Mouse (Mus musculus) heart, embryonic 10.5 days (tissue): ENCODE data around the gene Tollip. TPM values are rescaled to one million over a fixed set of nuclear protein-coding genes. Genes with fewer than 3 reads are reported as not detected.

Source experiments
- DNase-seq: peaks from one replicate; pipeline ENCODE4 v3.0.0-alpha.2; 2017; ENCODE audit warnings: low spot score
- H3K27ac ChIP-seq: fragments of 300-500 bp; sonication (generic); 2 replicates; pipeline ENCODE4 v1.5.1; 2016; ENCODE audit warnings: mild to moderate bottlenecking
- H3K27me3 ChIP-seq: fragments of 300-500 bp; sonication (generic); 2 replicates; pipeline ENCODE4 v1.6.1; 2016; ENCODE audit warnings: mild to moderate bottlenecking; ENCODE audit not compliant: poor library complexity, insufficient read depth, severe bottlenecking
- H3K36me3 ChIP-seq: fragments of 300-500 bp; sonication (generic); 2 replicates; pipeline ENCODE4 v1.6.1; 2016; ENCODE audit warnings: mild to moderate bottlenecking, moderate library complexity
- H3K4me1 ChIP-seq: fragments of 300-500 bp; sonication (generic); 2 replicates; pipeline ENCODE4 v1.6.1; 2016; ENCODE audit warnings: mild to moderate bottlenecking
- H3K4me3 ChIP-seq: fragments of 300-500 bp; sonication (generic); 2 replicates; pipeline ENCODE4 v1.5.1; 2016; ENCODE audit warnings: mild to moderate bottlenecking, moderate library complexity
- H3K9me3 ChIP-seq: fragments of 300-500 bp; sonication (generic); 2 replicates; pipeline ENCODE4 v1.6.1; 2016; ENCODE audit warnings: mild to moderate bottlenecking, moderate library complexity
- WGBS: fragments of 180-500 bp; shearing (Covaris S2); methylation state at CpG from one replicate; pipeline ENCODE4 v1.1.7; 2016; 5-methylcytosine and 5-hydroxymethylcytosine counted together
- polyA plus RNA-seq: library from polyadenylated mRNA; unstranded; fragments of >200 nt; fragmentation: Nextera tagmentation; extraction: Ambion mirVana; gene quantifications from 2 replicates; pipeline ENCODE4 v1.2.1, GENCODE M21; 2016

The Tollip gene
- polyA plus RNA-seq = 39.6 and 45.1 TPM in 2 replicates

DNA sequence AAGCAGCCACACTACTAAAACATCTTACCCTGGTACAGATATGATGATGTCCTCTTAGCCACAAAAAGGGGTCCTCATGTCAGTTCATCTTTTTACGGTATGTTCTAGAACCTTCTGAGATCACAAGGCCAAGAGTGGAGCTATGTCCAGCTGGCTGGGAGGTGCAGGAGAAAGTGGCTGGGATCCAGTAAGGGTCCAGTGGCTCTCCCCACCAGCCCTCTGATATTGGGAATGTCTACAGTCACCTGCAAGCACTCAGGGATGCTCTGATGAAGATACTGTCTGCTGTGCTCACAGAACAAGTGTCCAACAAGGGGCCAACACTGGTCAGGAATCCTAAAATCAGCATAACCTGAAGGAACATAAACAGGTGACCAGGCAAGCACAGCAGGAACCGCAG lies at the start of gene Tollip:
Tollip (minus strand) TSS at position 101 of the 400 bp plus-strand sequence.
- Histone ChIP-seq H3K4me3 (no peak within 1 kb of the TSS), H3K36me3 (no peaks in the 10 kb centered on the region), H3K4me1 (no peaks in the 10 kb centered on the region), H3K9me3 (no peaks in the 10 kb centered on the region), H3K27ac (no peak within 1 kb of the TSS), H3K27me3 (0 out of 2 replicates have a peak, but pooled peaks cover under 1% of the 10 kb centered on the region)
- DNase-seq = no peak
- WGBS = 85% methylated on average over 2 of the region's 2 CpGs

DNA sequence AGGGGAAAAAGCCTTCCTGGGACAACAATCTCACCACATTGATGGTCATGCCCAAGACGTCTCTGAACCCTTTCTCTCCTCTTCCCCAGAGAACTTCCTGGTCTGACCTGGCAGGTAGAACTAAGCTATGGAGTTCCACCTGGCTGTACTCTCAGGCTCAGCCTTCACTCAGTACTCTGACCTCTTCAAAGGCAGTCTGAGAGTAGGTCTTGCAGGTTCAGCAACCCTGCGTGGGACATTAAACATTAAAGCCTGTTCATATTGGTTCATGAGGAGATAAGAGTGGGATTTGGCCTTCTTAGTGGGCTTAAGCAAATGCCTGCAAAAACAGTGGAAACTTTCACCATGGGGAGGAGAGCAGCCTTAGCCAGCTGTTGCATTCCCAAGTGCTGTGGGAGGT lies 48.0 kb upstream of the Tollip start:
- H3K9me3 ChIP-seq = no peaks in the 10 kb centered on the region
- H3K4me1 ChIP-seq = no peaks in the 10 kb centered on the region
- 73% methylated on average over 2 of the region's 2 CpGs for WGBS
- no peaks in the 10 kb centered on the region for H3K36me3 ChIP-seq
- no peak for DNase-seq
- H3K27me3 ChIP-seq = peaks cover 8% of the 10 kb centered on the region; the same call in 1 of the 2 replicates
- H3K27ac ChIP-seq = no peak overlapping the region
- no peak overlapping the region for H3K4me3 ChIP-seq

- DNase-seq = no peak
- Histone ChIP-seq H3K4me3 (no peak overlapping the region), H3K4me1 (no peaks in the 10 kb centered on the region), H3K27ac (no peak overlapping the region), H3K9me3 (no peaks in the 10 kb centered on the region), H3K36me3 (no peaks in the 10 kb centered on the region), H3K27me3 (no peaks in the 10 kb centered on the region)
- 96% methylated on average over 3 of the region's 3 CpGs for WGBS
Observed at GRCm38 (mm10) chr7:141962521-141962920, 44.2 kb upstream of the Tollip start.

DNA sequence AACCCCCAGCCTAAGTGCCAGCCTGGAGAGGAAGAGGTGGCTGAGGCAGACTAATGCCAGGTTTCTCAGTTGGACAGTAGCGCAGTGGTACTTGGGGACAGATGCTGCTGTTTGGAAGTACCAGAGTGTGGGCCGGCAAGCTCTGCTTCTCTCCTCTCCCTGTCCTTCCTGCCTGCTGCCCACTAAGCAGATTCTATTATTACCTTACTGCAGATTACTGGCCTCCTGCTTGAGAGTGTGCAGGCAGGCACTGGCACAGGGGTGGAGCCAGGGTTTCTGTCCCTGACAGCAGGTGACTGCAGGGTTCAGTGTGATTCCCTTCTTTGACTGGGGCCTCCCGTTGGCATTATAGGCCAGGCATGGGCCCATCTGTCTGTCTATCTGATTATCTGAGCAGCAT lies 43.2 kb upstream of the Tollip start:
- WGBS = 87% methylated on average over 3 of the region's 3 CpGs
- Histone ChIP-seq H3K27me3 (peaks cover 2% of the 10 kb centered on the region; the same call in 1 of the 2 replicates), H3K9me3 (no peaks in the 10 kb centered on the region), H3K4me3 (no peak overlapping the region), H3K4me1 (no peaks in the 10 kb centered on the region), H3K27ac (no peak overlapping the region), H3K36me3 (no peaks in the 10 kb centered on the region)
- DNase-seq = no peak

GRCm38 (mm10) chr7:141960926-141961325 lies 42.6 kb upstream of the Tollip start:
- no peaks in the 10 kb centered on the region for H3K36me3 ChIP-seq
- H3K27me3 ChIP-seq = peaks cover 8% of the 10 kb centered on the region
- H3K27ac ChIP-seq = no peak overlapping the region
- no peak for DNase-seq
- 66% methylated on average over 2 of the region's 2 CpGs for WGBS
- no peaks in the 10 kb centered on the region for H3K9me3 ChIP-seq
- H3K4me3 ChIP-seq = no peak overlapping the region
- no peaks in the 10 kb centered on the region for H3K4me1 ChIP-seq

- DNase-seq = no peak
- no peak overlapping the region for H3K4me3 ChIP-seq
- no peaks in the 10 kb centered on the region for H3K4me1 ChIP-seq
- no peaks in the 10 kb centered on the region for H3K36me3 ChIP-seq
- H3K27ac ChIP-seq = no peak overlapping the region
- peaks cover 24% of the 10 kb centered on the region for H3K27me3 ChIP-seq
- H3K9me3 ChIP-seq = no peaks in the 10 kb centered on the region
- 72% methylated on average over 1 of the region's 1 CpGs for WGBS
Observed at GRCm38 (mm10) chr7:141959133-141959532, 40.8 kb upstream of the Tollip start.

DNA sequence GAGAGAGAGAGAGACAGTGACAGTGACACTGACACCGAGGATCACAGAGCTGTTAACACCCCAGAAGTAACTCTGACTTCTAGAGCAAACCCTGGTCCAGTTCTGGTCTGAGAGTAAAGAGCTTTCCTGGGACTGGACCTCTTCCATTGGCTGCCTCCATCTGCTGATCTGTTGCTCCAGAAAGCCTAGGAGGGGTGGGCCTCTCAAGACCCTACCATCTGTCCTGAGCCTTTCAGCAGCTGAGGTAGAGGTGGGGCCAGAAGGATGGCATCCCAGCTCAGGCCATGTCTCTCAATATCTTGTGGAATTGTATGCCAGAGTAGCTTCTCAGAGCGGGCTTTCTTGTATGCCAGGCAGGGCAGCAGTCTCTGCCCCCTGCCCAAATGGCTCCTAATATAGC lies 39.9 kb upstream of the Tollip start:
- no peak overlapping the region for H3K27ac ChIP-seq
- 84% methylated on average over 2 of the region's 2 CpGs for WGBS
- H3K9me3 ChIP-seq = no peaks in the 10 kb centered on the region
- no peaks in the 10 kb centered on the region for H3K4me1 ChIP-seq
- H3K4me3 ChIP-seq = no peak overlapping the region
- H3K36me3 ChIP-seq = no peaks in the 10 kb centered on the region
- H3K27me3 ChIP-seq = peaks cover 33% of the 10 kb centered on the region
- DNase-seq = no peak

GRCm38 (mm10) chr7:141957524-141958051 lies 39.3 kb upstream of the Tollip start:
- no peak overlapping the region for H3K27ac ChIP-seq
- H3K4me1 ChIP-seq = no peaks in the 10 kb centered on the region
- no peak for DNase-seq
- peaks cover 40% of the 10 kb centered on the region for H3K27me3 ChIP-seq
- H3K36me3 ChIP-seq = no peaks in the 10 kb centered on the region
- no peaks in the 10 kb centered on the region for H3K9me3 ChIP-seq
- 84% methylated on average over 4 of the region's 4 CpGs for WGBS
- H3K4me3 ChIP-seq = no peak overlapping the region

DNA sequence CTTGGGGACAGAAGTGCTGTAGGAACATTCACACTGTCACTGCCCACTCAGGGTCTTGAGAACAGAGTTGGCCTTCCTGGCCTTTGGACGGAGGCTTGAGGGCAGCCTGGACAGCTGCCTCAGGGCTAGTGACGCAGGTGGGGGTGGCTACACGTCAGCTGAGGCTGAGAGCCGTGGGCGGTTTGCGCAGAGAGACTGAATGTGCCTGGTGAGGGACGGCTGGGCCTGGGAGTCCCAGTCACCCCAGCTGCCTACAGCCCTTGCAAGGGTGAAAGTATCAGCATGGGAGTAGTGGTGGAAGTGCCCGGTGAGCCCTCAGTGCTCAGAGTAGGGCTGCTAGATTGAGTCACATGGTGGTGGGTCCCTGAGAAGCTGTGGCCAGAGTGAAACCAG lies 37.9 kb upstream of the Tollip start:
- H3K4me1 ChIP-seq = no peaks in the 10 kb centered on the region
- 72% methylated on average over 8 of the region's 8 CpGs for WGBS
- no peak overlapping the region for H3K4me3 ChIP-seq
- no peaks in the 10 kb centered on the region for H3K36me3 ChIP-seq
- H3K27ac ChIP-seq = no peak overlapping the region
- no peaks in the 10 kb centered on the region; the same call in 1 of the 2 replicates for H3K9me3 ChIP-seq
- no peak for DNase-seq
- peaks cover 54% of the 10 kb centered on the region for H3K27me3 ChIP-seq

DNA sequence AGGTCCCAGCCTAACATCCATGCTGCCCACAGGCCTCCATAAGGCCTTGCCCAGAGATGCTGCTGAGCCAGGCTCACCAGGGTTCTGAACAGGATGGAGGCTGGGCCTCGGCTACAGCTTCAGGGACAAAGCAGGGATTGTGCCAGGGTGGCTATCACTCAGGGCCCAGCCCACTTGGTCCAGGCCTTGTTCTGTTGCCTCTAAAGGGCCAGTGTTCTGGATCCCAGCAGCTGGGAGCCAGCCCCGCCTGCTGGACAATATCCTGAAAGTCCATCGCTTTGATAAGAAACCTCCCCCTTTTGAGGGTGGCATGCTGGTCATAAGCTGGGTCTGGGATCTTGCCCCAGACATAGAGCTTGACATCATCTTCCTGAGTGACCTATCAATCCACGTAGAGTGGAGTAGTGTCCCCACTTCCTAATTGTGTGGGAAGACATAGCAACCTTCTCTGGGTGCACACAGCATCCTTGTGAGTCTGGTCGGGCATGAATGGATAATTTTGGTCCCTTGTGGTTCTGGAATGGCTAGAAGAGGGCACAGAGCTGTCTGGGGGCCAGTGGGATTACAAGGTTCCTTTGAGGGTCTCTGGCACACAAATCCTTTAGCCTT lies 37.4 kb upstream of the Tollip start:
- Histone ChIP-seq H3K36me3 (no peaks in the 10 kb centered on the region), H3K4me3 (no peak overlapping the region), H3K27me3 (peaks cover 59% of the 10 kb centered on the region), H3K4me1 (peaks cover under 1% of the 10 kb centered on the region; the same call in 1 of the 2 replicates), H3K9me3 (no peaks in the 10 kb centered on the region; the same call in 1 of the 2 replicates), H3K27ac (no peak overlapping the region)
- DNase-seq = no peak
- 68% methylated on average over 5 of the region's 5 CpGs for WGBS

DNA sequence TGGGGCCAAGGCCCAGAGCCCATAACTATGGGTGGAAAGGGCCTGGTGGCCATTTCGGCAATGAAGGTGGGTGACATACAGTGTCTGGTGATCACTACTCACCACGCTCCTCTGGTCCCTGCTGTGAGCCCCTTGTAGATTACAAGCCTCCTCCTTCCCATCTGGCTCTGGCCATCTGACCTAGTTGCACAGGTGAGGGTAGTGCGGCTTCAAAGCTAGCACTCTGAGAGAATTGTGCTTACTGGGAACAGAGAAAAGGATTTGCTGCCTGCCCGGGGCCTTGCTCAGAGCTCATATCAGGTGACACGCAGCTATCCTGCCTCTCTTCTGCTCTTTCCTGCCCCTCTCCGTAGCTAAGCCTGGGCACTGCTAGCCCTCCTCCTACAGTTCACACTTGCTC lies 35.3 kb upstream of the Tollip start:
- WGBS = 70% methylated on average over 6 of the region's 6 CpGs
- no peaks in the 10 kb centered on the region for H3K36me3 ChIP-seq
- H3K9me3 ChIP-seq = no peaks in the 10 kb centered on the region; the same call in 1 of the 2 replicates
- H3K4me3 ChIP-seq = no peak overlapping the region
- peaks cover 78% of the 10 kb centered on the region for H3K27me3 ChIP-seq
- no peak overlapping the region for H3K27ac ChIP-seq
- H3K4me1 ChIP-seq = peaks cover 16% of the 10 kb centered on the region
- no peak for DNase-seq

DNA sequence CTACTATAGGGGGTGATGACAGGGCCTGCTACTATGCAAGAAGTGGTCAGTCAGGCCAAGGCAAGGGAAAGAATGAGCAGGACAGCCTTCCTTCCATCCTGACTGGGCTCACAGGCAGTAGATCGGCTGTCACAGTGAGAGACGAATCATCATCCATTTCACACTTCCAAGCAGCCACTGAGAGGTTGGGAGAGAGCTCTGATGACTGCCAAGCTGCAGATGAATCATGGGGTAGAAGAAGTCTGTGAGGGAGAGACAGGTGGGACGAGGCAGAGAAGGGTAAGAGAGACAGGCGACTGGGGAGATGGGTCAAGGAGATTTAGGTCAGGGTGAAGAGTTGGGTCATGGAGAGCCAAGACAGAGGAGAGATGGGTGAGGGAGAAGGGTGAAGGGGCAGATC lies 34.6 kb upstream of the Tollip start:
- no peaks in the 10 kb centered on the region; the same call in 1 of the 2 replicates for H3K9me3 ChIP-seq
- DNase-seq = no peak
- no peaks in the 10 kb centered on the region for H3K36me3 ChIP-seq
- H3K4me3 ChIP-seq = no peak overlapping the region
- H3K27me3 ChIP-seq = peaks cover 85% of the 10 kb centered on the region
- peaks cover 16% of the 10 kb centered on the region for H3K4me1 ChIP-seq
- H3K27ac ChIP-seq = no peak overlapping the region
- WGBS = 70% methylated on average over 4 of the region's 4 CpGs

- peaks cover 95% of the 10 kb centered on the region for H3K27me3 ChIP-seq
- WGBS = 85% methylated on average over 4 of the region's 4 CpGs
- no peaks in the 10 kb centered on the region for H3K36me3 ChIP-seq
- H3K4me1 ChIP-seq = peaks cover 16% of the 10 kb centered on the region
- no peak overlapping the region for H3K4me3 ChIP-seq
- H3K9me3 ChIP-seq = no peaks in the 10 kb centered on the region; the same call in 1 of the 2 replicates
- no peak for DNase-seq
- H3K27ac ChIP-seq = no peak overlapping the region
Observed at GRCm38 (mm10) chr7:141951821-141952220, 33.5 kb upstream of the Tollip start.
